ENCODE assay signal across 15 mouse cellular contexts in the genomic region with DNA sequence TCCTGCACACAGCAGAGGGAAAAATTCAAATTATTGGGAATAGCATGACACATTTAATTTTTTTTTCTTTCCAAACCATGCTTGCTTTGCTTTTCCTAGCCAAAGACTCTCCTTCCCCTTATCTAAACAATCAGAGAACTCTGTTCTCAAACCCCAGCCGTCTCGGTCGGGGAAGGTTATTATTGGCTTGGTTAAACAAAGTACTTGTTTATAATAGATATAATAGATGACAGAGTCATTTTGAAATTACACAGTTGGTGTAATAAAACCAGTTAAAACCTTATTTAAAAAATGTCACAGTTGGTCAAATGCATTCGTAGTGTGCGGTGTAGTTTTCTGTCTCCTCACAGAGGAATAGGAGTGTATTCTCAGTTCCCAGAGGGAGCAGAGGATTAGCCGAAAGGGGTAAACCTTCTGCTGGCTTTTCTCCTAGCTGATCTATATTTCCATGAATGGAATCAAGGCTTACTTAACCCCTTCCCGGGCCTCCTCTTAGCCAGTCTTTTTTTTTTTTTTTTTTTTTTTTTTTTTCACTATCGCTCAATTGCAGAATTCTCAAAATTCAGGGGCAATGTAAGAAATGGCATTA.
DNase-seq lines count a peak whose midpoint lies in the region; ATAC-seq lines count a peak whose summit lies in the region.
"Had no signal": no experiment of that assay in that cellular context is flagged by ENCODE, and none has a peak within 500 bp of the region (broad histone marks: within the 10 kb centered on the region; RNA-seq: fewer than 3 reads in every experiment).

No protein-coding gene starts in this region.

- WGBS in kidney, embryonic 14.5 days = 17% methylated on average over 8 of the region's 8 CpGs
- 32% methylated on average over 8 of the region's 8 CpGs for WGBS in limb, embryonic 11.5 days

- no peaks in the 10 kb centered on the region for H3K27me3 ChIP-seq in kidney, embryonic 14.5 days (ENCODE audit: control insufficient read depth, insufficient read depth, low read length)
- H3K27me3 ChIP-seq in limb, embryonic 11.5 days (ENCODE audit: control insufficient read depth, insufficient read depth, low read length) = no peaks in the 10 kb centered on the region
- H3K27me3 ChIP-seq: hindbrain, embryonic 12.5 days had no signal

- H3K4me2 ChIP-seq in kidney, embryonic 14.5 days (replicated peaks; ENCODE audit: low read depth, low read length) = no peak overlapping the region
- H3K4me2 ChIP-seq in limb, embryonic 11.5 days (ENCODE audit: low read depth, severe bottlenecking) = no peak overlapping the region
- H3K4me2 ChIP-seq: hindbrain, embryonic 12.5 days; liver, embryonic 11.5 days had no signal

- H3K4me1 ChIP-seq in kidney, embryonic 14.5 days (ENCODE audit: control insufficient read depth, insufficient read depth, low read length) = peaks cover 71% of the 10 kb centered on the region
- H3K4me1 ChIP-seq in limb, embryonic 11.5 days (ENCODE audit: control insufficient read depth, insufficient read depth, low read length) = peaks cover 71% of the 10 kb centered on the region

- DNase-seq in kidney, adult 9 months = no peak
- DNase-seq in retina, postnatal 1 day = peak; percentile 45
- no peak for DNase-seq in retina, embryonic 14.5 days (ENCODE audit: low spot score)
- no peak for DNase-seq in limb, embryonic 11.5 days (ENCODE audit: low spot score)
- DNase-seq in cerebellum, adult 8-10 months = no peak
- DNase-seq: cerebellum, adult 9-10 months; gastrocnemius, postnatal 25 days; kidney, postnatal 4 days; lung, postnatal 36 days; right cerebral cortex, postnatal 4 days had no signal

- H3K4me3 ChIP-seq in kidney, embryonic 14.5 days (ENCODE audit: low read length) = no peak overlapping the region
- no peak overlapping the region for H3K4me3 ChIP-seq in limb, embryonic 11.5 days (ENCODE audit: low read depth, low read length)
- H3K4me3 ChIP-seq: hindbrain, embryonic 12.5 days had no signal

- ATAC-seq in kidney, embryonic 14.5 days (ENCODE audit: low FRiP score, low TSS enrichment) = no peak
- ATAC-seq in limb, embryonic 11.5 days (ENCODE audit: insufficient number of reproducible peaks, low FRiP score, low TSS enrichment, low read depth) = no peak
- ATAC-seq in activated CD4-positive, CD25-positive, alpha-beta regulatory T cell, adult 4 months = no peak
- ATAC-seq: forebrain, embryonic 16.5 days had no signal

- no peak overlapping the region for H3K9ac ChIP-seq in kidney, embryonic 14.5 days (ENCODE audit: low read depth, low read length)
- H3K9ac ChIP-seq in limb, embryonic 11.5 days (ENCODE audit: low read length) = no peak overlapping the region
- H3K9ac ChIP-seq: hindbrain, embryonic 12.5 days had no signal

- H3K27ac ChIP-seq in kidney, embryonic 14.5 days (ENCODE audit: low read depth, low read length) = peak overlapping the region; percentile 81
- H3K27ac ChIP-seq in limb, embryonic 11.5 days (replicated peaks; ENCODE audit: low read depth, low read length) = peak overlapping the region; percentile 95

- H3K36me3 ChIP-seq in kidney, embryonic 14.5 days (ENCODE audit: control insufficient read depth, insufficient read depth, low read length) = no peaks in the 10 kb centered on the region
- no peaks in the 10 kb centered on the region for H3K36me3 ChIP-seq in limb, embryonic 11.5 days (ENCODE audit: control insufficient read depth, insufficient read depth, low read length)
- H3K36me3 ChIP-seq: hindbrain, embryonic 12.5 days had no signal

- H3K9me3 ChIP-seq in kidney, embryonic 14.5 days (ENCODE audit: control insufficient read depth, low read length) = no peaks in the 10 kb centered on the region
- no peaks in the 10 kb centered on the region for H3K9me3 ChIP-seq in limb, embryonic 11.5 days (ENCODE audit: control insufficient read depth, low read length)
- H3K9me3 ChIP-seq: hindbrain, embryonic 12.5 days had no signal
